8 mouse cellular contexts compared by ENCODE assay signal in the genomic region with DNA sequence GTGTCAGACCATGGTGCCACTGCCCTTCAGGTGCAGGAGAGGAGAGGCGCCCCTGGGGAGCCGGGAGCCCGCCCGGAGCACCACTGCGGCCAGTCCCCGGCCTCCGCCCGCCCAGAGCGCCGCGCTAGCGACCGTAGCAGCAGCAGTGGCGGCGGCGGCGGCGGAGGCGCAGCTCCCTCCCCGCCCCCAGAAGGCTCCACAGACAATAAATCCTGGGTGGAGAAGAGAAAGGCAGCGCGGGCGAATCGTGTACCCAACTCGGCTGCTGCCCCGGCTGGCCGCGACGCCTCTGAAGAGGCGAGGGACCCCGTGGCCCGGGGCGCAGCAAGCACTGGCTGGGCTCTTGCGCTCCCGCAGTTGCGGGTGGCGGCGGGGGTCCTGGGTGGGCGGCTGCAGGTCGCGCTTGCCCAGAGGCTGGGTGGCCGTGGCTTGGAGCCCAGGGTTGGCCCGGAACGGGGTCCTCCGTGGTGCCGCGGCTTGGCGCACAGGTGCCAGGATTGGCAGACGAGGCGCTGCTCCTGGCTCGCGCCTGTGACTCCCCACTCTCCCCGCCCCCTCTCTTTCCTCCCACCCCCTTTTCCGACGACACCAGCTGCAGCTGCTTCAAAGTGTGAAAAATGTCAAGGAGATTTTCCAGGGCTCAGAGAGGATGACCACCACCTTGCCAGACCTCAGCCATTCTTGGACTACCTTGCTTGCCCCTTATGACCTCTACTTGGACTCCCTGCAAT. TPM values are rescaled to one million over a fixed set of nuclear protein-coding genes. Genes with fewer than 3 reads are reported as not detected.
A peak's percentile ranks its signal among the peaks of the same experiment; 100 is the strongest.
DNase-seq lines count a peak whose midpoint lies in the region; ATAC-seq and TF ChIP-seq lines count a peak whose summit lies in the region.

No protein-coding gene starts in this region.

- TF ChIP-seq CTCF in bone marrow macrophage, adult 2 months (IDR thresholded peaks at IDR 0.05; ENCODE audit: low read depth, low read length), result no peak

- no peaks in the 10 kb centered on the region for H3K36me3 ChIP-seq in heart, embryonic 11.5 days (ENCODE audit: control insufficient read depth, insufficient read depth, low read length)
- H3K36me3 ChIP-seq in intestine, embryonic 16.5 days (ENCODE audit: control insufficient read depth, insufficient read depth, low read length), result no peaks in the 10 kb centered on the region
- no peaks in the 10 kb centered on the region for H3K36me3 ChIP-seq in liver, embryonic 13.5 days

- DNase-seq in heart, postnatal 14 days, result no peak
- no peak for DNase-seq in liver, embryonic 13.5 days
- DNase-seq in right cerebral cortex, postnatal 10 days (ENCODE audit: low spot score in 2 of 2), result peak; percentile 79 to 80
- no peak for DNase-seq in thymus, postnatal 10 days (ENCODE audit: low spot score in 2 of 2)

- H3K27me3 ChIP-seq in heart, embryonic 11.5 days (ENCODE audit: control insufficient read depth, insufficient read depth, low read length), result peaks cover 35% of the 10 kb centered on the region
- H3K27me3 ChIP-seq in intestine, embryonic 16.5 days (replicated peaks; ENCODE audit: control insufficient read depth, insufficient read depth, low read length), result peaks cover 14% of the 10 kb centered on the region; the same call in 1 of the 2 replicates
- peaks cover 39% of the 10 kb centered on the region for H3K27me3 ChIP-seq in liver, embryonic 13.5 days

- peak; percentile 50; the same call in 1 of the 2 replicates for ATAC-seq in heart, embryonic 11.5 days (replicated peaks; ENCODE audit: insufficient number of reproducible peaks, low FRiP score, low TSS enrichment)
- 0 out of 2 replicates have a peak, but pooled peaks have one; percentile 19 for ATAC-seq in erythroid progenitor cell, adult 5-6 weeks (replicated peaks; ENCODE audit: low FRiP score, poor library complexity, severe bottlenecking)
- ATAC-seq in intestine, embryonic 16.5 days, result peak; percentile 77
- ATAC-seq in liver, embryonic 13.5 days (ENCODE audit: low read depth), result no peak

- H3K9me3 ChIP-seq in heart, embryonic 11.5 days (replicated peaks; ENCODE audit: control insufficient read depth, low read length), result no peaks in the 10 kb centered on the region
- no peaks in the 10 kb centered on the region for H3K9me3 ChIP-seq in intestine, embryonic 16.5 days (ENCODE audit: control insufficient read depth, low read length)
- no peaks in the 10 kb centered on the region for H3K9me3 ChIP-seq in liver, embryonic 13.5 days (replicated peaks)

- peak overlapping the region; percentile 63 for H3K9ac ChIP-seq in heart, embryonic 11.5 days (ENCODE audit: low read depth, low read length)
- peak overlapping the region; percentile 61 for H3K9ac ChIP-seq in intestine, embryonic 16.5 days (ENCODE audit: low read depth, low read length)
- no peak overlapping the region for H3K9ac ChIP-seq in liver, embryonic 13.5 days

- H3K4me2 ChIP-seq in heart, embryonic 11.5 days, result peak overlapping the region; percentile 100
- H3K4me2 ChIP-seq in intestine, embryonic 16.5 days (ENCODE audit: low read depth, low read length), result peak overlapping the region; percentile 99
- peak overlapping the region; percentile 58 for H3K4me2 ChIP-seq in liver, embryonic 13.5 days

- H3K4me3 ChIP-seq in heart, embryonic 11.5 days (ENCODE audit: low read depth, low read length), result peak overlapping the region; percentile 65
- H3K4me3 ChIP-seq in bone marrow macrophage, adult 2 months (ENCODE audit: insufficient read depth, low read length), result peak overlapping the region; percentile 49
- H3K4me3 ChIP-seq in intestine, embryonic 16.5 days (ENCODE audit: low read length), result peak overlapping the region; percentile 70
- peak overlapping the region; percentile 38 for H3K4me3 ChIP-seq in liver, embryonic 13.5 days (replicated peaks)

- intact Hi-C loops in heart, postnatal 14 days (cut with DNase I), result no loop called here

- no peak for TF ChIP-seq POLR2A in bone marrow macrophage, adult 2 months (IDR thresholded peaks at IDR 0.05; ENCODE audit: borderline replicate concordance, low read depth, low read length)

- WGBS in heart, embryonic 11.5 days (ENCODE audit: insufficient replicate concordance), result 1% methylated on average over 49 of the region's 55 CpGs
- WGBS in intestine, embryonic 16.5 days, result under 1% methylated on average over 46 of the region's 55 CpGs
- WGBS in liver, embryonic 13.5 days (ENCODE audit: insufficient replicate concordance), result under 1% methylated on average over 50 of the region's 55 CpGs

- H3K27ac ChIP-seq in heart, embryonic 11.5 days (ENCODE audit: low read depth, low read length), result no peak overlapping the region
- H3K27ac ChIP-seq in bone marrow macrophage, adult 2 months (ENCODE audit: insufficient read depth, low read depth, low read length), result no peak overlapping the region
- H3K27ac ChIP-seq in intestine, embryonic 16.5 days (ENCODE audit: low read length), result 0 out of 2 replicates have a peak overlapping the region, but pooled peaks have one; percentile 2
- H3K27ac ChIP-seq in liver, embryonic 13.5 days, result no peak overlapping the region

- peaks cover 2% of the 10 kb centered on the region; the same call in 1 of the 2 replicates for H3K4me1 ChIP-seq in heart, embryonic 11.5 days (ENCODE audit: control insufficient read depth, insufficient read depth, low read length)
- peaks cover 13% of the 10 kb centered on the region for H3K4me1 ChIP-seq in bone marrow macrophage, adult 2 months (ENCODE audit: control insufficient read depth, insufficient read depth, low read length)
- no peaks in the 10 kb centered on the region for H3K4me1 ChIP-seq in intestine, embryonic 16.5 days (ENCODE audit: control insufficient read depth, insufficient read depth, low read length)
- no peaks in the 10 kb centered on the region for H3K4me1 ChIP-seq in liver, embryonic 13.5 days (replicated peaks)

RNA-seq across cellular contexts. Expression of gene Lrrc7, which starts 0.6 kb away (rescaled TPM):
- 0.13 and 0.25 TPM in 2 replicates for polyA plus RNA-seq in heart, embryonic 11.5 days (2014; fragmentation: Nextera tagmentation; extraction: Ambion mirVana)
- total RNA-seq in heart, postnatal 14 days (2021), result not detected
- not detected in 2 replicates for polyA plus RNA-seq in bone marrow macrophage, adult 2 months (2012; ENCODE audit: insufficient read depth, insufficient read length, missing spikeins)
- total RNA-seq in erythroid progenitor cell, adult 5-6 weeks (2015; ENCODE audit: low replicate concordance), result not detected in 2 replicates
- total RNA-seq in erythroid progenitor cell, adult 5-6 weeks (2017; ENCODE audit: low replicate concordance), result not detected in 2 replicates
- polyA plus RNA-seq in intestine, embryonic 16.5 days (2015; fragmentation: Nextera tagmentation; extraction: Ambion mirVana), result 0.53 and 0.88 TPM in 2 replicates
- polyA plus RNA-seq in liver, embryonic 13.5 days (2015; fragmentation: Nextera tagmentation; extraction: Ambion mirVana), result 0.03 and 0.05 TPM in 2 replicates

Comparison
In these comparisons a context has a peak if more than half of its experiments do, and no peak if none do; other contexts are left out.
1. DNase-seq: peak in right cerebral cortex, postnatal 10 days (2 of 2); none in heart, postnatal 14 days (0 of 2), liver, embryonic 13.5 days (single experiment) and thymus, postnatal 10 days (0 of 2).
2. Peak in every context shown above with its lines, with median percentiles within 50 percentile points of each other: H3K4me2 ChIP-seq and H3K4me3 ChIP-seq.